Mouse (Mus musculus) limb, embryonic 14.5 days (tissue): ENCODE measurements around the gene L3mbtl2. TPM values are rescaled to one million over a fixed set of nuclear protein-coding genes. Genes with fewer than 3 reads are reported as not detected.

ENCODE experiments used
- ATAC-seq: fragments of 200-750 bp; cut with Nextera tagmentation; 2 replicates; pipeline ENCODE4 v1.8.0; 2017; ENCODE audit warnings: low read depth, moderate number of reproducible peaks, moderate TSS enrichment; ENCODE audit not compliant: low FRiP score
- DNase-seq: peaks from one replicate; pipeline ENCODE4 v3.0.0-alpha.2; 2015; ENCODE audit warnings: low spot score
- H3K27ac ChIP-seq: fragments of 300-500 bp; sonication (generic); replicated peaks from 2 replicates; pipeline ENCODE4 v1.5.1; 2014; ENCODE audit warnings: low read depth, mild to moderate bottlenecking, low read length, moderate library complexity, mixed read lengths
- H3K27me3 ChIP-seq: fragments of 300-500 bp; sonication (generic); 2 replicates; pipeline ENCODE4 v1.6.1; 2014; ENCODE audit warnings: low read length, mixed read lengths; ENCODE audit not compliant: control insufficient read depth, insufficient read depth
- H3K36me3 ChIP-seq: fragments of 300-500 bp; sonication (generic); 2 replicates; pipeline ENCODE4 v1.6.1; 2014; ENCODE audit warnings: mild to moderate bottlenecking, low read length, moderate library complexity, mixed read lengths; ENCODE audit not compliant: control insufficient read depth, insufficient read depth
- H3K4me1 ChIP-seq: fragments of 300-500 bp; sonication (generic); 2 replicates; pipeline ENCODE4 v1.6.1; 2014; ENCODE audit warnings: antibody characterized with exemption, low read length, mixed read lengths; ENCODE audit not compliant: control insufficient read depth, insufficient read depth
- H3K4me2 ChIP-seq: fragments of 300-500 bp; sonication (generic); replicated peaks from 2 replicates; pipeline ENCODE4 v1.6.1; 2014; ENCODE audit warnings: low read depth, mild to moderate bottlenecking, low read length, moderate library complexity; ENCODE audit not compliant: severe bottlenecking
- H3K4me3 ChIP-seq: fragments of 300-500 bp; sonication (generic); replicated peaks from 2 replicates; pipeline ENCODE4 v1.5.1; 2014; ENCODE audit warnings: low read length
- H3K9ac ChIP-seq: fragments of 300-500 bp; sonication (generic); 2 replicates; pipeline ENCODE4 v1.6.1; 2014; ENCODE audit warnings: mild to moderate bottlenecking, low read depth, low read length, moderate library complexity; ENCODE audit not compliant: severe bottlenecking
- H3K9me3 ChIP-seq: fragments of 300-500 bp; sonication (generic); 2 replicates; pipeline ENCODE4 v1.6.1; 2016; ENCODE audit warnings: low read length; ENCODE audit not compliant: control insufficient read depth
- POLR2A ChIP-seq: fragments of 200-500 bp; IDR thresholded peaks from 2 replicates; pipeline ENCODE4 v1.8.0; 2012; ENCODE audit warnings: inconsistent platforms, mild to moderate bottlenecking, moderate library complexity, borderline replicate concordance; ENCODE audit not compliant: insufficient read depth, insufficient read length; ENCODE audit errors: extremely low read depth
- WGBS: fragments of 180-500 bp; shearing (Covaris S2); extraction: QIAGEN DNeasy Blood & Tissue Kit; methylation state at CpG from one replicate; pipeline ENCODE4 v1.1.7; 2014; 5-methylcytosine and 5-hydroxymethylcytosine counted together
- polyA plus RNA-seq, 2 experiments: library from polyadenylated mRNA; depleted of rRNA in 1 of 2; stranded (reverse) in 1 of 2; unstranded in 1 of 2; fragments of >200 nt; fragmentation: Nextera tagmentation in 1 of 2; extraction: Ambion mirVana in 1 of 2; gene quantifications; 2 replicates each; pipeline versions ENCODE4 v1.2.1 to v1.2.3; 2012 to 2014

Gene L3mbtl2
- polyA plus RNA-seq, 2 experiments: 14.5 to 16.2 TPM

DNA sequence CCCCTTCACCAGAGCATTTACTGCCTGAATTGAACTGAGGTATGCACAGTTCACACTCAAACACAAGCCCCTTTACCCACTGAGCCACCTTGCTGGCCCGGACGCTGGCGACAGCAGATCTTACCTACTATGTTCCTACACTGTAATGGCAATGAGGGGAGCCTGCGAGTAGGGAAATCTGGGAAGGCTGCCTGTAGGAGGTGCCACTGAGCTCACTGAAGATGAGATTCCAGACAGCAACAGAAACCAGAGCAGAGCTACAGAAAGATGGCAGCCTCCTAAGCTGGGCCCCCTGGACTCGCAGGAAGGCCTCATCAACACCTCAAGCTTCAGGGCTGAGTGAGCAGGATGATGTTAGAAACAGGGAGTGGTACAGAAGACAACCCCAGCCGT lies 55.4 kb downstream of the L3mbtl2 start:
- WGBS: 93% methylated on average over 6 of the region's 6 CpGs
- H3K4me2 ChIP-seq: no peak overlapping the region
- no peak for DNase-seq

DNA sequence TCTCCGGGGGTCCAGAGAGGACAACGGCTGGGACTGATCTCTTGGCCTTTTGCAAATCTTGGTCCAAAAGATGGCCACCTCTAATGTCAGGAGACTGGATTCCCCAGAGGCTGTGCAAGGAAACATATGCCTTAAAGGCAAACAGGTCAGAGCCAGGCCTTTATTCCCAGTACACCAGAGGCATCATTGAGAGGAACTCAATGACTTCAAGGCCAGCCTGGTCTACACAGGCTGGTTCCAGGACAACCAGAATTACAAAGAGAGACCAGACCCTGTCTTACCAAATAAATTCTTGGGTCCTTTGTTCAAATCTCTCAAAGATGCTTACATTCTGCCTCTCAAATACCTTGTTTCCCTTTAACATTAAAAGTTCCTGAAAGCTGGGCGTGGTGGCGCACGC lies 58.7 kb downstream of the L3mbtl2 start:
- Histone ChIP-seq H3K27me3 (no peaks in the 10 kb centered on the region), H3K36me3 (peaks cover 76% of the 10 kb centered on the region), H3K9me3 (no peaks in the 10 kb centered on the region), H3K4me2 (no peak overlapping the region), H3K4me1 (no peaks in the 10 kb centered on the region), H3K27ac (no peak overlapping the region), H3K9ac (no peak overlapping the region), H3K4me3 (no peak overlapping the region)
- DNase-seq (no peak), ATAC-seq (no peak)
- no peak for TF ChIP-seq POLR2A
- WGBS: 95% methylated on average over 5 of the region's 5 CpGs

More for the DNA sequence above, 55.4 kb downstream of the L3mbtl2 start:
- Histone ChIP-seq H3K9ac (no peak overlapping the region), H3K9me3 (no peaks in the 10 kb centered on the region), H3K27ac (no peak overlapping the region), H3K4me1 (no peaks in the 10 kb centered on the region), H3K36me3 (peaks cover 95% of the 10 kb centered on the region), H3K4me3 (no peak overlapping the region), H3K27me3 (no peaks in the 10 kb centered on the region)
- no peak for ATAC-seq
- no peak for TF ChIP-seq POLR2A

DNA sequence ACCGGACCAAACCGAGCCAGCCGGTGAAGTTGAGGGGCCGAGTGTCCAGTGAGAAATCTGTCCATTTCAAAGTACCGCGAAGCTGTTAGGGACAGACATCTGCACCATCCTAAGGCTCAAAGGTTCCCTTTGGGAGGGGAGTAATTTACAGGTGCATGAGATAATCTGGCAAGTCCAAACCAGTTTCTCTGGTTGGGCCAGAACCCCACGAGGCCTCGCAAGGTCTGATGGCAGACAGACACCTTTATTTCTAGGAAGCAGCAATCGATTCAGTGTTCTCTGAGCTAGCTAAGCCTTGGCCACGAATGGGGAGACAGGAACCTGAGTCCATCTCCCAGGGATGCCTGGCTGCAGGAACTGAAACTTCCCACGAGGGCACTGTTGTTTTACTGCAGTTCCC lies 60.0 kb downstream of the L3mbtl2 start:
- Histone ChIP-seq H3K27me3 (no peaks in the 10 kb centered on the region), H3K4me2 (no peak overlapping the region), H3K4me3 (no peak overlapping the region), H3K36me3 (peaks cover 63% of the 10 kb centered on the region), H3K27ac (no peak overlapping the region), H3K4me1 (peaks cover 7% of the 10 kb centered on the region), H3K9ac (no peak overlapping the region), H3K9me3 (no peaks in the 10 kb centered on the region)
- ATAC-seq: no peak
- DNase-seq: no peak
- no peak for TF ChIP-seq POLR2A
- 87% methylated on average over 11 of the region's 11 CpGs for WGBS

DNA sequence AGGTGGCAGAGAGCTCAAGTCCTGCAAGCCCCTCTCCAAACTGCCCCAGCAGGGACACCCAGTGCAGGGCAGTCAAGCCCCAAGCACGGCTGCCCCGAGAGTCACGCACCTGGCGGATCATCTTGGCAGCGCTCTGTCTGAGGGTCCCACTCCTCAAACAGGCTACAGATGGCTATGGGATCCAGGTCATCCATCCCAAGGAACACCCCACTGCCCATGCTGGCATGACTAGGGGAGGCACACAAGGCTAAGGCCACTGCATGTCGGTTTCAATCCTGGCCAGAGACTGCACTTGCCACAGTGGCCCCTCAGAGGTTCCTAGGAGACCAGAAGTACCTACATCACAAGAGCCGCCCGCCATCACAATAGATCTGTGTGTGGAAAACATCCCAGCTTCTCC lies 62.3 kb downstream of the L3mbtl2 start:
- Histone ChIP-seq H3K36me3 (peaks cover 40% of the 10 kb centered on the region), H3K27me3 (no peaks in the 10 kb centered on the region), H3K4me2 (no peak overlapping the region), H3K9me3 (no peaks in the 10 kb centered on the region), H3K4me1 (peaks cover 10% of the 10 kb centered on the region), H3K27ac (no peak overlapping the region), H3K9ac (no peak overlapping the region), H3K4me3 (no peak overlapping the region)
- WGBS: 97% methylated on average over 8 of the region's 8 CpGs
- no peak for ATAC-seq
- DNase-seq: no peak
- TF ChIP-seq POLR2A: no peak

DNA sequence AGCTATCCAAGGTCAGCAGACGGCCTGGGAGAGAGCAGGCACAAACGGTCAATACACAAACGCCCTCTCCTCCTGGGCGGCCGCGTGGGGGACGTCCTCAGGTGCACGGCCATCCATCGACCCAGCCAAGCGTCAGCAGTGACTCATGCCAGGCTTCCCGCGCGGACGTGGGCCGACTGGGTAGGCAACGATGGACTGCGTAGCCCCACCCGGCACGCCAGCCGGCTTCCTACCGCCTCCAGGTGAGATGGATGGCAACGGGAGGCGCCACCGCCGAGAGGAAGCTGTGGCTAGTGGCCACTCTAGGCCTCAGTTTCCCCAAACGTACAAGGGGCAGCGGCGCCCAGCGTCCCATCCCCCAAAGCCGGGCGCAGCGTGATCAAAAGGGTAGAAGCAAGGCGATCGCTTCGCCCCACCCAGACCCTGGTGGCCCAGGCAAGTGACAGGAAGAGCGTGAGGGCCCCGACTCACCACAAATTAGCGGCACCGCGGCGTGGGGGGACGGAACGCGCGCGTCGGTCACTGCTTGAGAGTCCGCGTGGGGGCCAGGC lies 65.6 kb downstream of the L3mbtl2 start:
- Histone ChIP-seq H3K4me2 (peak overlapping the region; percentile 91), H3K9ac (peak overlapping the region; percentile 81), H3K27me3 (no peaks in the 10 kb centered on the region), H3K27ac (peak overlapping the region; percentile 28; the same call in 1 of the 2 replicates), H3K4me1 (peaks cover 10% of the 10 kb centered on the region), H3K9me3 (no peaks in the 10 kb centered on the region), H3K36me3 (peaks cover 6% of the 10 kb centered on the region), H3K4me3 (peak overlapping the region; percentile 86)
- no peak for TF ChIP-seq POLR2A
- DNase-seq (no peak), ATAC-seq (peak; percentile 24)
- under 1% methylated on average over 47 of the region's 49 CpGs for WGBS
